Mouse (Mus musculus) heart, adult 2 months (tissue): Measurements from ENCODE around the gene Dnaic1. TPM values are rescaled to one million over a fixed set of nuclear protein-coding genes. Genes with fewer than 3 reads are reported as not detected.
A peak's percentile ranks its signal among the peaks of the same experiment; 100 is the strongest.

Experiments used
- DNase-seq, 2 experiments: peaks; one replicate each; pipeline ENCODE4 v3.0.0; 2021
- H3K27ac ChIP-seq: fragments of 200-600 bp; 2 replicates; pipeline ENCODE4 v1.8.1; 2022
- H3K27me3 ChIP-seq: fragments of 200-500 bp; 2 replicates; pipeline ENCODE4 v1.6.1; 2012; ENCODE audit warnings: mild to moderate bottlenecking, low read length, inconsistent platforms, mixed read lengths; ENCODE audit not compliant: control insufficient read depth, insufficient read depth
- H3K36me3 ChIP-seq: fragments of 200-500 bp; 2 replicates; pipeline ENCODE4 v1.6.1; 2012; ENCODE audit warnings: low read length, inconsistent platforms; ENCODE audit not compliant: control insufficient read depth, insufficient read depth
- H3K4me1 ChIP-seq: fragments of 200-500 bp; 2 replicates; pipeline ENCODE4 v1.6.1; 2011; ENCODE audit warnings: low read length; ENCODE audit not compliant: control insufficient read depth, insufficient read depth
- H3K4me3 ChIP-seq: fragments of 200-600 bp; 2 replicates; pipeline ENCODE4 v1.8.1; 2022
- H3K79me2 ChIP-seq: fragments of 200-500 bp; replicated peaks from 2 replicates; pipeline ENCODE4 v1.6.1; 2012; ENCODE audit warnings: mild to moderate bottlenecking, inconsistent platforms, low read length, moderate library complexity, mixed read lengths; ENCODE audit not compliant: control insufficient read depth, insufficient read depth
- H3K9ac ChIP-seq: fragments of 200-500 bp; 2 replicates; pipeline ENCODE4 v1.6.1; 2012; ENCODE audit warnings: low read depth, mild to moderate bottlenecking, control low read depth, inconsistent platforms, low read length, mixed read lengths
- CTCF ChIP-seq: fragments of 200-600 bp; IDR thresholded peaks from 2 replicates; pipeline ENCODE4 v1.8.1; 2022; ENCODE audit warnings: antibody characterized with exemption, mild to moderate bottlenecking, moderate library complexity
- EP300 ChIP-seq: fragments of 200-500 bp; IDR thresholded peaks from 2 replicates; pipeline ENCODE4 v1.6.1; 2011; ENCODE audit warnings: low read depth, low read length, control low read depth; ENCODE audit not compliant: insufficient read depth
- POLR2A ChIP-seq: fragments of 200-500 bp; IDR thresholded peaks from 2 replicates; pipeline ENCODE4 v1.6.1; 2011; ENCODE audit warnings: mild to moderate bottlenecking, low read depth, low read length, control low read depth; ENCODE audit not compliant: insufficient read depth
- WGBS: fragments of 180-500 bp; shearing (Covaris S2); methylation state at CpG from one replicate; pipeline ENCODE4 v1.1.7; 2018; 5-methylcytosine and 5-hydroxymethylcytosine counted together
- intact Hi-C: fragments of 180-260 bp; cut with DNase I; formaldehyde crosslinking; loops from one replicate; pipeline ENCODE4 v1.15.1; 2025
- polyA plus RNA-seq: library from polyadenylated mRNA; depleted of rRNA; stranded (reverse); fragments of >200 nt; gene quantifications from 2 replicates; pipeline ENCODE4 v1.2.3, GENCODE M21; 2012
- total RNA-seq, 2 experiments: library from RNA; stranded (reverse); gene quantifications; 2 replicates each; pipeline ENCODE4 v1.2.3; 2021

The Dnaic1 gene
- total and polyA plus RNA-seq, 3 experiments = 0.94 to 8.6 (median 2.3) TPM

GRCm38 (mm10) chr4:41648627-41649026 lies 79.1 kb downstream of the Dnaic1 start:
- intact Hi-C loops = no loop called here
- Histone ChIP-seq H3K36me3 (no peaks in the 10 kb centered on the region), H3K79me2 (no peaks in the 10 kb centered on the region), H3K9ac (no peak overlapping the region), H3K4me1 (no peaks in the 10 kb centered on the region), H3K27me3 (no peaks in the 10 kb centered on the region), H3K4me3 (no peak overlapping the region), H3K27ac (no peak overlapping the region)
- no peak for DNase-seq
- TF ChIP-seq EP300 (no peak), POLR2A (no peak), CTCF (no peak)
- WGBS = 57% methylated on average over 7 of the region's 7 CpGs

GRCm38 (mm10) chr4:41653296-41653695 lies 83.7 kb downstream of the Dnaic1 start:
- DNase-seq = peak; percentile 50 to 76
- H3K4me3 ChIP-seq = no peak overlapping the region
- TF ChIP-seq CTCF (peak; percentile 96), EP300 (0 out of 2 replicates have a peak, but pooled peaks have one; percentile 4), POLR2A (no peak)
- H3K27ac ChIP-seq = no peak overlapping the region
- WGBS = 47% methylated on average over 6 of the region's 6 CpGs
- H3K4me1 ChIP-seq = no peaks in the 10 kb centered on the region
- no peaks in the 10 kb centered on the region for H3K36me3 ChIP-seq
- intact Hi-C loops = loop anchor here (1.0 to 2.0 kb wide), 5 partner anchors 38 to 184 kb away; no protein-coding TSS in a partner anchor
- H3K9ac ChIP-seq = no peak overlapping the region
- no peaks in the 10 kb centered on the region for H3K27me3 ChIP-seq
- H3K79me2 ChIP-seq = no peaks in the 10 kb centered on the region

- H3K79me2 ChIP-seq = no peaks in the 10 kb centered on the region
- 45% methylated on average over 6 of the region's 6 CpGs for WGBS
- no peak for DNase-seq
Observed at GRCm38 (mm10) chr4:41653730-41654129, 84.2 kb downstream of the Dnaic1 start.

GRCm38 (mm10) chr4:41654217-41654616 lies 84.6 kb downstream of the Dnaic1 start:
- no peaks in the 10 kb centered on the region for H3K79me2 ChIP-seq
- peak; percentile 42 to 72 for DNase-seq
- no peaks in the 10 kb centered on the region for H3K4me1 ChIP-seq
- H3K4me3 ChIP-seq = no peak overlapping the region
- no peaks in the 10 kb centered on the region for H3K27me3 ChIP-seq
- H3K27ac ChIP-seq = no peak overlapping the region
- intact Hi-C loops = loop anchor here (2.0 kb wide), 1 partner anchor 55 kb away; no protein-coding TSS in a partner anchor
- no peak overlapping the region for H3K9ac ChIP-seq
- 22% methylated on average over 7 of the region's 7 CpGs for WGBS
- H3K36me3 ChIP-seq = no peaks in the 10 kb centered on the region
- TF ChIP-seq POLR2A (no peak), EP300 (no peak), CTCF (peak; percentile 74)

More at GRCm38 (mm10) chr4:41653730-41654129, 84.2 kb downstream of the Dnaic1 start:
- Histone ChIP-seq H3K4me1 (no peaks in the 10 kb centered on the region), H3K27ac (no peak overlapping the region), H3K36me3 (no peaks in the 10 kb centered on the region), H3K4me3 (no peak overlapping the region), H3K27me3 (no peaks in the 10 kb centered on the region), H3K9ac (no peak overlapping the region)
- no peak for TF ChIP-seq POLR2A
- TF ChIP-seq CTCF = no peak; the same call in 1 of the 2 replicates
- no peak for TF ChIP-seq EP300
- intact Hi-C loops = loop anchor here (1.0 to 2.0 kb wide), 6 partner anchors 39 to 185 kb away; no protein-coding TSS in a partner anchor

- H3K4me3 ChIP-seq = no peak overlapping the region
- TF ChIP-seq CTCF = no peak
- no peak for TF ChIP-seq POLR2A
- TF ChIP-seq EP300 = no peak
- no peak for DNase-seq
- no peak overlapping the region for H3K9ac ChIP-seq
- no peaks in the 10 kb centered on the region for H3K27me3 ChIP-seq
- H3K36me3 ChIP-seq = no peaks in the 10 kb centered on the region
- WGBS = 84% methylated on average over 2 of the region's 2 CpGs
- intact Hi-C loops = loop anchor here (2.0 kb wide), 1 partner anchor 53 kb away; no protein-coding TSS in a partner anchor
- no peak overlapping the region for H3K27ac ChIP-seq
- no peaks in the 10 kb centered on the region for H3K79me2 ChIP-seq
- H3K4me1 ChIP-seq = no peaks in the 10 kb centered on the region
Observed at GRCm38 (mm10) chr4:41655525-41655924, 86.0 kb downstream of the Dnaic1 start.

- Histone ChIP-seq H3K4me1 (no peaks in the 10 kb centered on the region), H3K36me3 (no peaks in the 10 kb centered on the region), H3K27me3 (no peaks in the 10 kb centered on the region), H3K79me2 (no peaks in the 10 kb centered on the region), H3K9ac (no peak overlapping the region), H3K27ac (no peak overlapping the region), H3K4me3 (no peak overlapping the region)
- WGBS = 26% methylated on average over 25 of the region's 25 CpGs
- intact Hi-C loops = no loop called here
- TF ChIP-seq CTCF = no peak
- no peak for TF ChIP-seq POLR2A
- TF ChIP-seq EP300 = no peak
- no peak for DNase-seq
Observed at GRCm38 (mm10) chr4:41658566-41659384, 89.2 kb downstream of the Dnaic1 start.
